Mouse (Mus musculus) central nervous system, embryonic 14 days (tissue): ENCODE data around the gene Cers5. TPM values are rescaled to one million over a fixed set of nuclear protein-coding genes. Genes with fewer than 3 reads are reported as not detected.

Experiments
- polyA plus RNA-seq: library from polyadenylated mRNA; depleted of rRNA; stranded (reverse); fragments of >200 nt; gene quantifications from 2 replicates; pipeline ENCODE4 v1.2.3, GENCODE M21; 2012; rRNA removed

Cers5 gene
- polyA plus RNA-seq: 62.4 and 67.4 TPM in 2 replicates

DNA sequence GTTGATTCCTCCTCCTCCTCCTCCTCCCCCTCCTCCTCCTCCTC is at the start of gene Cers5:
Cers5 (minus strand) TSS at position 5 of the 44 bp plus-strand sequence.

DNA sequence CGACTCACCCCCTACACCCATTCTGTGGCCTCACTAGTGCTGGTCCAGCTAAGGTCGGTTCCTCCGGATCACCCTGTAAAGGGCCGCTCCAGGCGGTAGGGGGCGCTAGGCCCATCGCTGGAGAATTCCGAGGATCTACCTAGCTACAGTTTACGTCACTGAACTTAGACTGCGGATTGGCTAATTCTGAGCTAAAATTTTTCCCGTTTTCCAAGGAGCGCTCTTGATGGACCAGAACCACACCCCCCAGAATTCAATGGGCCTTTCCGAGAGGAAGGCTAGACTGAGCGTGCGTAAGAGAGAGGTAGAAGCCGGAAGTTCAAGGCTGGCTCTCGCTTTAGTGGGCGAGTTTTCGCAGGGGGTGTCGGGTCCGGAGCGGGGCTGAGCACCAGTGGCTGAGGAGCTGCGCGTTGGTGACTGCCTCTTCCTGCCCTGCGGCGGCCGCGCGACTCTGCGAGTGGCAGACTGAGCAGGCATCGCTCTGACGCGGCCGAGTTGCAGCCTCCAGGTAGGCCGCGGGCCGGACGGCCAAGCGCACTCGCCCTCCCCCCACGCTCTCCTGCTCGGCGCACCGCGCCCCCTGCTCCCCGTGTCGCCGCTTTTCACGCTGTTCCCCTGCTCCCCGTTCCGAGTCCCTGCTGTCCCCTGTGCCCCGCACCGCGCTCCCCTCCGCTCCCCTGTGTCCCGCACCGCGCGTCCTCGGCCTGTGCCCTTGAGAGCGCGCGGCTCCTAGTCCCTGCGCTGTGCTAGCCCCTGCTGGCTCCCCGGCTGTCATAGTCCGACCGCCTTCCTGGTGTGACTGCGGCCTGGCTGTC is 47.1 kb downstream of the Cers5 start, which contains the start of gene Cox14:
Cox14 (plus strand) TSS at position 278 of the 815 bp plus-strand sequence.

DNA sequence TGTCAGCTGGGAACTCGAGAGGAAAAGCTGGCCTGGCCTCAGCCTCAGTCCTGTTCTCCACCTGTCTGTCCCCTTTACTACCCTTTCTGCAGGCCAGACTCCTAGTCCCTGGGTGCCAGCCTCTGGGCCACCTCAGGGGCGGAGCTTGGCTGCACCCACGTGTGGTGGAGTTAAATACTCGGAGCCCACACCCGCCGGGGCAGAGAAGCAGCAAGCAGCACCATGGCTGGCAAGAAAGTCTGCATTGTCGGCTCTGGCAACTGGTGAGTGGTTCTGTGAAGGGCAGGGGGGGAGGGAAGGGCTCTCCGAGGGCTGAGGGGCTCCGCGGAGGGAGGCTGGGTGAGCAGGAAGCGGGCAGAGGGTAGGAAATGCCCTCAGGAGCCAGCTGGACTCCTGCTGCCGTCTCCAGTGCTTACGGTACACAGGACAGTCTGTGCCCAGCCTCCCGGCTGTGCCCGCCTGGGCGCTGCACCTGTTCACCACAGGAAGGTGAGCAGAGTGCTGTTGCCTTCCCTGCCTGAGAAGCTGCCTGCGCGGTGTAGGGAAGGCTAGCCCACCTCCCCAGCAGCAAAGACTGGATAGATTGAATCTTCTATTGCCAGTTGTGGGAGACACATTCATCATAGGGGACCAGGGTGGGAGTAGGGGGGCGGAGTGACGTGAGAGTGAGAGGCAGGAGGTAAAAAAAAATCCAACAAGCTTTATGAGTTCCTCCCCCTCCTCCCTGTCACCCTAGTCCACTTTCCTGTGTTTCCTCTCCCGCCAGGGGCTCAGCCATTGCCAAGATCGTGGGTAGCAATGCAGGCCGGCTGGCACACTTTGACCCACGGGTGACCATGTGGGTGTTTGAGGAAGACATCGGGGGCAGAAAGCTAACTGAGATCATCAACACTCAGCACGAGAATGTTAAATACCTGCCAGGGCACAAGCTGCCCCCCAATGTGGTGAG is 55.0 kb downstream of the Cers5 start, which contains the start of gene Gpd1:
Gpd1 (plus strand) TSS at position 130 of the 949 bp plus-strand sequence.

DNA sequence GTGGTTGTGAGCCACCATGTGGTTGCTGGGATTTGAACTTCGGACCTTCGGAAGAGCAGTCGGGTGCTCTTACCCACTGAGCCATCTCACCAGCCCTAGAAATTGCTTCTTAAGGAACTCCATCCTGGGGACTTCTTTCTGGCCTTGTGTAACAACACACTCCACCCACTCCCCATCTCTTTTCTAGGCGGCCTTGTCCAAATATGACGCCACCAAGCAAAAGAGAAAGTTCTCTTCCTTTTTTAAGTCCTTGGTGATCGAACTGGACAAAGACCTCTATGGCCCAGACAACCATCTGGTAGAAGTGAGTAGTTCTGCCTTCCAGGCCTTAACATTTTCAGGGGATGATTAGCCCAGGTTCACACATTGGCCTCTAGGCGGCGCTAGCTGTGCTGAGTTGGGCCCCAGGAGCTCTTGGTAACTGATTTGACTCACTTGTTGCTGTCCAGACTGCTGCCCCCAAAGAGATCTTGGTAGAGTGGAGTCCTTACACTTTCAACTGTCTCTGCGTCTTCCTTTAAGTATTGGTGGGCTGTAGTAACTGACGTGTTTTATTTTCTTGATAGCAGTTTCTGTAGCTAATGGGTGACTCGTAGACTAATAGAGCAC is 67.1 kb downstream of the Cers5 start, which contains the start of gene Gm17349:
Gm17349 (minus strand) TSS at position 51 of the 609 bp plus-strand sequence.

DNA sequence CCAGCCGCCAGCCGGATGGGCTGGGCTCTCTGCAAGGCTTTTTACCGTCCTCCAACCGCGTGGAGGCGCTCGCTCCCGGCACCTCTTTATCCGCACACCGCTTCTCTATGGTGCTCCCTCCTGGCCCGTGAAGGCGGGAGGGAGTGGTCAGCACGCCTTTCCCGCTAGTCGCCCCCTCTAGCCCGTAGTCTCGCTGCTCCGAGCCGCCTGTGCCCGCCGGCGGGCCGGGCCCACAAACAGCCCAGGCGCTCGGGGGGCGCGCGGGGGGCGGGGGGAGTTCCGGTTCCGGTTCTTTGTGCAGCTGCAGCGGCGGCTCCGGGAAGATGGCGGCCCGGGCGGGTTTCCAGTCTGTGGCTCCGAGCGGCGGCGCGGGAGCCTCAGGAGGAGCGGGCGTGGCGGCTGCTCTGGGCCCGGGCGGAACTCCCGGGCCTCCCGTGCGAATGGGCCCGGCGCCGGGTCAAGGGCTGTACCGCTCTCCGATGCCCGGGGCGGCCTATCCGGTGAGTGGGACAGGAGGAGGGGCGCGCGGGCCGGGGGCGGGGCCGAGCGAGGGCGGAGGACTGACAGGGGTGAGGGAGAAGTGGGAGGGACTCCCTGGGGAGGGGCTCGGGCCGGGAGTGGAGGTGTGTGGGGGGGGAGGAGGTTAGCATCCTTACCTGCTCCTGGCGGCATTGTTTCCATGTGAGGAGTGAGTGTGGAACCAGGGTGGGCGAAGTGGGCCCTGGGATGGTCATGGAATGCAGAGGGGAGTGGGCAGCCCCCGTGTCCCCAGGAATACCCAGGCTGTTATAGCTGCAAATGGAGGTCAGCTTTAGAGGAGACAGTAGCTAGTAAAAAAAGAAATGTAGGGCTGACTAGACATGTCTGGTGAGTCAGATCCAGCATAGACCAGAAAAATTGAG is 70.4 kb downstream of the Cers5 start, which contains the start of gene Smarcd1:
Smarcd1 (plus strand) TSS at position 131 of the 902 bp plus-strand sequence.

Other genes starting within 250 kb of the Cers5 start
- gene Faim2, start 244.7 kb downstream of the Cers5 start, polyA plus RNA-seq: 5.2 and 7.8 TPM in 2 replicates
- not detected in 2 replicates for gene Aqp2, start 193.8 kb downstream of the Cers5 start, polyA plus RNA-seq
- 0.86 and 1.3 TPM in 2 replicates for gene Aqp5, start 182.1 kb downstream of the Cers5 start, polyA plus RNA-seq
- 2.8 and 4.0 TPM in 2 replicates for gene Aqp6, start 171.5 kb downstream of the Cers5 start, polyA plus RNA-seq
- gene Racgap1, start 121.2 kb downstream of the Cers5 start, polyA plus RNA-seq: 93.4 and 121 TPM in 2 replicates
- 79.2 and 82.0 TPM in 2 replicates for gene Asic1, start 102.5 kb downstream of the Cers5 start, polyA plus RNA-seq
- gene Smarcd1, start 70.8 kb downstream of the Cers5 start, polyA plus RNA-seq: 177 and 197 TPM in 2 replicates
- gene Gm17349, start 67.4 kb downstream of the Cers5 start, polyA plus RNA-seq: not detected in 2 replicates
- 3.6 and 4.1 TPM in 2 replicates for gene Gpd1, start 55.4 kb downstream of the Cers5 start, polyA plus RNA-seq
- gene Cox14, start 47.3 kb downstream of the Cers5 start, polyA plus RNA-seq: 171 and 183 TPM in 2 replicates
- gene Lima1, start 102.6 kb upstream of the Cers5 start, polyA plus RNA-seq: 27.7 and 32.4 TPM in 2 replicates
- gene Fam186a, start 194.2 kb upstream of the Cers5 start, polyA plus RNA-seq: under 0.01 and 0.11 TPM in 2 replicates
- 24.9 and 26.2 TPM in 2 replicates for gene Larp4, start 197.2 kb upstream of the Cers5 start, polyA plus RNA-seq